ENCODE assay signal across 9 mouse cellular contexts in genomic region chr9:106970742-106971141, GRCm38 (mm10).
DNase-seq lines count a peak whose midpoint lies in the region; ATAC-seq and TF ChIP-seq lines count a peak whose summit lies in the region.
"Had no signal": no experiment of that assay in that cellular context is flagged by ENCODE, and none has a peak within 500 bp of the region (broad histone marks: within the 10 kb centered on the region; RNA-seq: fewer than 3 reads in every experiment).

No protein-coding gene starts in this region.

- no peak overlapping the region for H3K4me2 ChIP-seq in forebrain, postnatal 0 days (ENCODE audit: low read depth)
- H3K4me2 ChIP-seq in forebrain, embryonic 15.5 days (replicated peaks), result no peak overlapping the region
- no peak overlapping the region for H3K4me2 ChIP-seq in liver, embryonic 14.5 days (ENCODE audit: low read depth)
- H3K4me2 ChIP-seq in liver, embryonic 12.5 days, result no peak overlapping the region

- H3K27me3 ChIP-seq in forebrain, postnatal 0 days (ENCODE audit: insufficient read depth, low read length), result no peaks in the 10 kb centered on the region
- no peaks in the 10 kb centered on the region for H3K27me3 ChIP-seq in forebrain, embryonic 15.5 days
- no peaks in the 10 kb centered on the region for H3K27me3 ChIP-seq in liver, embryonic 14.5 days (ENCODE audit: control insufficient read depth, insufficient read depth, low read length)
- 0 out of 2 replicates have a peak, but pooled peaks cover 3% of the 10 kb centered on the region for H3K27me3 ChIP-seq in liver, embryonic 12.5 days (replicated peaks)
- peaks cover 14 to 39% of the 10 kb centered on the region in 2 experiments for H3K27me3 ChIP-seq in MEL (ENCODE audit: control insufficient read depth in 1 of 2, insufficient read depth in 2 of 2, low read length in 2 of 2)

- H3K9ac ChIP-seq in forebrain, postnatal 0 days, result no peak overlapping the region
- no peak overlapping the region for H3K9ac ChIP-seq in forebrain, embryonic 15.5 days (replicated peaks)
- no peak overlapping the region for H3K9ac ChIP-seq in liver, embryonic 14.5 days (replicated peaks)
- H3K9ac ChIP-seq in liver, embryonic 12.5 days, result no peak overlapping the region
- no peak overlapping the region for H3K9ac ChIP-seq in MEL (ENCODE audit: control insufficient read depth, low read depth, low read length, poor library complexity, severe bottlenecking)

- peaks cover 20% of the 10 kb centered on the region for H3K36me3 ChIP-seq in forebrain, postnatal 0 days (ENCODE audit: insufficient read depth)
- H3K36me3 ChIP-seq in forebrain, embryonic 15.5 days, result peaks cover 31% of the 10 kb centered on the region; the same call in 1 of the 2 replicates
- H3K36me3 ChIP-seq in liver, embryonic 14.5 days (replicated peaks; ENCODE audit: control insufficient read depth, insufficient read depth, low read depth), result no peaks in the 10 kb centered on the region
- H3K36me3 ChIP-seq in liver, embryonic 12.5 days, result no peaks in the 10 kb centered on the region
- no peaks in the 10 kb centered on the region for H3K36me3 ChIP-seq in MEL (ENCODE audit: control insufficient read depth in 1 of 2, insufficient read depth in 2 of 2, low read length in 2 of 2)
- H3K36me3 ChIP-seq: G1E had no signal

- TF ChIP-seq EP300 in liver, embryonic 14.5 days (IDR thresholded peaks at IDR 0.05; ENCODE audit: low read depth), result no peak
- no peak for TF ChIP-seq EP300 in MEL (IDR thresholded peaks at IDR 0.05; ENCODE audit: low read depth in 1 of 2, low read length in 2 of 2)

- TF ChIP-seq RAD21 in MEL (IDR thresholded peaks at IDR 0.05; ENCODE audit: low read depth, low read length), result peak; percentile 44

- TF ChIP-seq POLR2A in MEL (IDR thresholded peaks at IDR 0.05; ENCODE audit: control insufficient read depth in 1 of 2, insufficient read depth in 1 of 2, low read depth in 1 of 2, low read length in 2 of 2, poor library complexity in 1 of 2), result no peak

- H3K4me1 ChIP-seq in forebrain, postnatal 0 days (ENCODE audit: insufficient read depth), result no peaks in the 10 kb centered on the region
- no peaks in the 10 kb centered on the region for H3K4me1 ChIP-seq in forebrain, embryonic 15.5 days
- no peaks in the 10 kb centered on the region for H3K4me1 ChIP-seq in liver, embryonic 14.5 days (replicated peaks; ENCODE audit: control insufficient read depth in 2 of 2, insufficient read depth in 2 of 2, low read length in 1 of 2)
- no peaks in the 10 kb centered on the region for H3K4me1 ChIP-seq in liver, embryonic 12.5 days
- H3K4me1 ChIP-seq in MEL (ENCODE audit: control insufficient read depth in 1 of 2, insufficient read depth in 2 of 2, low read length in 2 of 2), result no peaks in the 10 kb centered on the region

- no peaks in the 10 kb centered on the region for H3K9me3 ChIP-seq in forebrain, postnatal 0 days (ENCODE audit: low read length)
- no peaks in the 10 kb centered on the region for H3K9me3 ChIP-seq in forebrain, embryonic 15.5 days
- no peaks in the 10 kb centered on the region for H3K9me3 ChIP-seq in liver, embryonic 14.5 days (ENCODE audit: control insufficient read depth, low read length)
- no peaks in the 10 kb centered on the region for H3K9me3 ChIP-seq in liver, embryonic 12.5 days (replicated peaks)
- H3K9me3 ChIP-seq in MEL (replicated peaks; ENCODE audit: insufficient read depth, low read length), result no peaks in the 10 kb centered on the region
- H3K9me3 ChIP-seq: G1E had no signal

- H3K79me2 ChIP-seq in MEL (ENCODE audit: control insufficient read depth, insufficient read depth, low read length, poor library complexity), result no peaks in the 10 kb centered on the region

- peak; percentile 61; the same call in 1 of the 2 replicates for ATAC-seq in forebrain, postnatal 0 days
- no peak for ATAC-seq in forebrain, embryonic 15.5 days (replicated peaks)
- ATAC-seq in liver, embryonic 14.5 days (ENCODE audit: insufficient read depth), result no peak
- ATAC-seq in liver, embryonic 12.5 days, result no peak
- no peak for ATAC-seq in activated CD4-positive, CD25-positive, alpha-beta regulatory T cell, adult 4 months

- H3K4me3 ChIP-seq in forebrain, postnatal 0 days (ENCODE audit: low read depth, low read length), result no peak overlapping the region
- H3K4me3 ChIP-seq in forebrain, embryonic 15.5 days, result no peak overlapping the region
- H3K4me3 ChIP-seq in liver, embryonic 14.5 days (ENCODE audit: insufficient read depth in 1 of 2, low read depth in 2 of 2, low read length in 2 of 2), result no peak overlapping the region
- no peak overlapping the region for H3K4me3 ChIP-seq in liver, embryonic 12.5 days
- no peak overlapping the region for H3K4me3 ChIP-seq in MEL (ENCODE audit: control insufficient read depth in 1 of 2, insufficient read depth in 1 of 2, low read depth in 2 of 2, low read length in 2 of 2)

- peak; percentile 71 for TF ChIP-seq CTCF in forebrain, postnatal 0 days (IDR thresholded peaks at IDR 0.05; ENCODE audit: low read depth)
- TF ChIP-seq CTCF in liver, embryonic 14.5 days (IDR thresholded peaks at IDR 0.05; ENCODE audit: low read depth), result peak; percentile 22; the same call in 1 of the 2 replicates
- peak; percentile 32 to 60 (median 40); a peak in 5 of 6 replicates for TF ChIP-seq CTCF in MEL (IDR thresholded peaks at IDR 0.05 in 2 of 3, conservative IDR thresholded peaks at IDR 0.05 in 1 of 3; ENCODE audit: control insufficient read depth in 1 of 3, insufficient read depth in 1 of 3, low read depth in 2 of 3, low read length in 3 of 3, poor library complexity in 1 of 3, severe bottlenecking in 1 of 3)

- DNase-seq in forebrain, postnatal 0 days, result peak; percentile 48
- no peak for DNase-seq in liver, embryonic 14.5 days (ENCODE audit: low read depth in 3 of 3, low spot score in 3 of 3)
- DNase-seq in MEL (ENCODE audit: low read depth, low spot score), result peak; percentile 36
- peak; percentile 19 for DNase-seq in forelimb bud, embryonic 11.5 days (ENCODE audit: low read depth, low spot score)
- DNase-seq in adrenal gland, adult 18-20 months (ENCODE audit: low spot score in 2 of 2), result no peak

- H3K27ac ChIP-seq in forebrain, postnatal 0 days (ENCODE audit: low read depth, low read length), result no peak overlapping the region
- H3K27ac ChIP-seq in forebrain, embryonic 15.5 days (replicated peaks), result no peak overlapping the region
- H3K27ac ChIP-seq in liver, embryonic 14.5 days, result no peak overlapping the region
- H3K27ac ChIP-seq in liver, embryonic 12.5 days, result no peak overlapping the region
- H3K27ac ChIP-seq in MEL (ENCODE audit: control insufficient read depth, low read depth, low read length), result no peak overlapping the region

- 64% methylated on average over 3 of the region's 3 CpGs for WGBS in forebrain, postnatal 0 days
- 69% methylated on average over 3 of the region's 3 CpGs for WGBS in forebrain, embryonic 15.5 days
- WGBS in liver, embryonic 14.5 days (ENCODE audit: insufficient replicate concordance), result 48% methylated on average over 3 of the region's 3 CpGs
- WGBS in liver, embryonic 12.5 days (ENCODE audit: insufficient replicate concordance), result 52% methylated on average over 3 of the region's 3 CpGs

TF ChIP-seq in MEL, 35 proteins besides CTCF, POLR2A, EP300 and RAD21:
- TF ChIP-seq ZC3H11A (IDR thresholded peaks at IDR 0.05; ENCODE audit: low read depth, low read length) (peak; percentile 21; the same call in 1 of the 2 replicates), GATA1 (IDR thresholded peaks at IDR 0.05; ENCODE audit: low read depth, low read length) (no peak), KAT2A (conservative IDR thresholded peaks at IDR 0.05; ENCODE audit: low read depth, low read length) (no peak), SMC3 (IDR thresholded peaks at IDR 0.05; ENCODE audit: low read depth, low read length) (peak; percentile 66), BHLHE40 (IDR thresholded peaks at IDR 0.05; ENCODE audit: borderline replicate concordance, low read depth, low read length) (no peak), POLR2AphosphoS5 (IDR thresholded peaks at IDR 0.05; ENCODE audit: borderline replicate concordance, low read depth, low read length) (no peak), MAFK (IDR thresholded peaks at IDR 0.05; ENCODE audit: borderline replicate concordance, low read depth, low read length) (no peak)
TF ChIP-seq in MEL: peak in this region for 2.

Comparison
In these comparisons a context has a peak if more than half of its experiments do, and no peak if none do; other contexts are left out.
1. DNase-seq: peak in forebrain, postnatal 0 days (single experiment), MEL (single experiment) and forelimb bud, embryonic 11.5 days (single experiment); none in liver, embryonic 14.5 days (0 of 3) and adrenal gland, adult 18-20 months (0 of 2).
2. Peak in every context shown above with its lines, with median percentiles within 50 percentile points of each other: CTCF ChIP-seq.